Mouse (Mus musculus): ENCODE measurements around the gene Cd19. TPM values are rescaled to one million over a fixed set of nuclear protein-coding genes. Genes with fewer than 3 reads are reported as not detected.
"Not testable (repeated sequence)": the region's sequence is repeated elsewhere in the genome, so short reads cannot be mapped to it uniquely, and the experiment has no call there.

Cd19 gene
- total RNA-seq, 2 experiments from 2014 or later = 0.16 to 0.32 TPM

DNA sequence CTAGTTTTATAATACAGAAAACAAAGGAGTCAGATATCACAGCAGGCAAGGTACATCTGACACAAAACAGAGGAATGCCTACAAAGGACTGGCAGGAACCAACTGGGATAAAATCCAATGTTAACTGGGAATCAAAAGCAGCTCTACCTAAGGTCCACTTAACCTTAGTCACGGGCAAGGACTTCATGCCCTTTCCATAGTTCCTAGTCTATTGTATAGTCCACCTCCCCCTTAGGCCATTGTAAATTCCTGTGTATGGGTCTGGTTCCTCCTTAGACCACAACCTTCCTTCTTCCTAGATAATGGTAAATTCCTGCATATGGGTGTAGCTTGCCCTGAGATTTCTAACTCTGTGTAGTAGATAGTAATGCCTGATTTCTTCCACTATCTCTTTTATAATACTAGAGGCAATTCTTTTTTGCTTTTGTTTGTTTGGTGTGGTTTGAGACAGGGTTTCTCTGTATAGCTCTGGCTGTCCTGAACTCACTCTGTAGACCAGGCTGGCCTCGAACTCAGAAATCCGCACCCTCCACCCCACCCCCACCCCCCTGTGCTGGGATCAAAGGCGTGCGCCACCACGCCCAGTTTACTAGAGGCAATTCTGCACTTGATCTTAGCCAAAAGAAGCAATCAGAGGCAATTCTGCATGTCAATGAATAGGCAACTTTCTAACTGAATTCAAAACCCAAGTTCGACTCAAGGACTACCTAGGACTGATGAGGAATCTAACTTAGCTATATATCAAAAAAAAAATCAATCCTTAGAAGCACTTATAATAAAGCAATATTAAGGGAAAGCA lies 22.4 kb downstream of the Cd19 start:
- DNase-seq; intact Hi-C loops (cut with DNase I): not testable (repeated sequence)

DNA sequence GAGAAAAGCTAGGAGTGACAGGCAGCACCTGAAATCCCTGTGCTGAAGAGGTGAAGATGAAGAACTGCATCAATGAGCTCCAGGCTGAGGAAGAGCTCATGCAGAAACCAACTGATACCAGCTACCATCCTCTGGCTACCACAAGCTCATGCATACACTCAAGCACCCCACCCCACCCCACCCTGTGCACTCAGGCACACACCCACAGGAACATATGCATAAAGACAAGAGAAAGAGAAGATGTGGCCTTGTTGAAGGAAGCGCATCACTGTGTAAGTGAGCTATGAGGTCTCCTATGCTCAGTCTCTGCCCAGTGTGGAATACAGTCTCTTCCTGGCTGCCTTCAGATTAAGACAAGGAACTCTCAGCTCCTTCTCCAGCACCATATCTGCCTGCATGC lies 26.5 kb downstream of the Cd19 start:
- intact Hi-C loops (cut with DNase I) = no loop called here
- DNase-seq = no peak

DNA sequence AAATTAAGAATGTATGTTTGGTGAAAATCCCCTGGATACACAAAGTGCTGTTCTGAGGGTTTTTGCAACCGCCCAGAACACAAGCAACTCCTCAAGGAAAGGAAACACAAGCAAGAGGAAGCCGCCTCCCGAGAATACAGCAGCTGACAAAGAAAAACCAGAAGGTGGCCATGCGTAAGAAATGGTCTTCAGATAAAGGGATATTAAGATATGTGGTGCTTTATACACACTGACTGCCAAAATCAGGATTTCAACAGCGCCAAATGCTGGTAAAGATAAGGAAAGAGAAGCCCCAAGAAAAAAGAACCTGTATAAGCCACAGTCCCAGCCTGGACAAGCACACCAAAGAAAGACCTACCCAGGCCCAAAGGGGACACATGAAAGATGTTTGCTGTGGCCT lies 31.1 kb downstream of the Cd19 start:
- intact Hi-C loops (cut with DNase I) = no loop called here
- no peak for DNase-seq

DNA sequence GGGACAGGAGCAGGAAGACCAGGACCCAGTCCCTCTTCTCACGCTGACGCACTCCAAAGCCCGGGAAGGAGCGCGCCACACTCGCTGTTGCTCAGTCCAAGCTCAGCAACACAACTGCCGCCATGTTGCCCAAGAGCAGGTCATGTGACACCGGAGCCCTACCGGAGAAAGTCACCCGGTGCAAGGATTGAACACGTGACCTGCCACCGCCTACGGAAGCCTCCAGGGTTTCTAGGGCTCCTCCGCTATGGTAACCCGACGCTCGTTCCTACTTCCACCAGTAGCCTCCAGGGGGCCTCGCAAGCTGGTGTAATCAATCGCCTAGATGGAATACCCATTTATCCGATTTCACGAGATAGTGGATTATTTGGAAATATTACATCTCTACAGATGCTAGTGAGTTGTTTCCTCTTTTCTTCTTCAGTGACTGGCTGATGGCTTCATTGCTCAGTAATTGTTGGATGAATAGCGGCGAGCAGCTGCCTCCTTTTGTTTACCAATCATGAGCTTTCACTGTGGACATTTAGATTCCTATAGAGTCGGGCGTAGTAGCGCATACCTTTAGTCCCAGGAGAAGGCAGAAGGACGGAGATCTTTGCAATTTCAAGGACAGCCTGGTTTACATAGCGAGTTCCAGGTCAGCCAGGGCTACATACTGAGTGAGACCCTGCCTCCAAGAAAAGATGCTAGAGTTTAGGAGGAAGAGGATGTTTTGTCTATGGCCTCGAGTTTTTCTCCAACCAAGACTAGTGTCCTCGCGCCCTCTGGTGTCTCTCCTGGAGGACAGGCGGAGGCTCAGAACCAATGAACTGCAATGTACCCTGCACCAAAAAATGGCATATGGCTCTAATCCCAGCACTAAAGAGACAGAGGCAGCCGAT lies 37.2 kb downstream of the Cd19 start, which contains the start of gene Spns1:
Gene Spns1, minus strand, starts transcription at position 173 of the 881 bp plus-strand sequence.
- intact Hi-C loops (cut with DNase I) = loop anchor here (2.0 to 5.0 kb wide), 2 partner anchors 55 to 115 kb away; no protein-coding TSS in a partner anchor
- DNase-seq = peak; percentile 97

DNA sequence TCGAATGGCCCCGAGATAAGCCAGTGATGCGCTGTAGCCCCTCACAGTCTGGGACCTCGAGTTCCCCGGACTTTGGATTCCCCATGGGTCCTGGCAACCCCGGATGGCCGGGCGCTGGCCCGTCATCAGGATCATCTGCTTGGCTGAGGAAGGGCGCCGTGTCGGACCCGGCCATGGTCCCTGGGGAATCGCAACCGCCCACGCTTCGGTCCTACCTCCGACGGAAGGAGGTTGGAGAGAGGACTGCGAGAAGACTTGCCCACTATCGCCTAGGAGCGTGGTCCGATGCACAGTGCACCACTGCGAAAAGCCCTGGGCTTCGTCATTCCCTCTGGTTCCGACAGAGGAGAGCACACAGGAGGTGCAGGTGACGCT lies 37.8 kb downstream of the Cd19 start:
- intact Hi-C loops (cut with DNase I) = loop anchor here (5.0 kb wide), 1 partner anchor 115 kb away; no protein-coding TSS in a partner anchor
- peak; percentile 28 for DNase-seq

DNA sequence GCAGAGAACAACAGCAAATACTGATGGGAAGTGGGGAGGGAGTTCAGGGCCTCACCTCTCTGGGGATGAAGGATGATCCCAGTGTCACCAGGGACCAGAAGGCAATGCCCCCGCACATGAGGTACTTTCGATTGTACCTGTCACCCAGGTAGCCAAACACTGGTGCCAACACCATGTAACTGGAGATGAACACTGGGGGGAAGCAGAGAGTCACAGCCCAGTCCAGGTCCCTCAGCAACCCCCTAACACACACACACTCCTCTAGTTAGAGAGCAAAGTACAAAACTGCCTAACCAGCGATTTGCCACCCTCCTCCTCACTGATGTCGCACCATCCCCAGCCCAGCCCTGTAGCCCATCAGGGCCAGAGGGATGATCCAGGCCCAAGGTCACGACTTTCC lies 39.7 kb downstream of the Cd19 start:
- intact Hi-C loops (cut with DNase I) = loop anchor here (5.0 kb wide), 1 partner anchor 113 kb away; no protein-coding TSS in a partner anchor
- no peak for DNase-seq

DNA sequence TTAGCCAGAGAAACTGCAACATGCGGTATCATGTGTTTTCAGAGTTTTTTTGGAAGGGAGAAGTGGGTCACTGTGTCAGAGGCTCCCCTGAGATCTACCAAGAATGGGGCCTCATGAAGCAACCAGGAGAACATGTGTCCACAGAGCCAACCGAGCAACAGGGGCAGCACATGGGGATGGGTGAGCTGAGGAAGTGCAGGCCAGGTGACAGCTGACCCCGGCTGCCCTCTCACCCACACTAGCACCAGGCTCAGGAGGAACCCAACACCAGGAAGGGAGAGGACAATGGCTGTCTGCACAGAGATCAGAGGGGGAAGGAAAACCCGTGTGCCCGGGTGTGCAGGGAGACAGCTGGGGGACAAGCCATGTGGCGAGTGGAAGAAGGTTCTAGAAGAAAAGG lies 40.2 kb downstream of the Cd19 start:
- DNase-seq = no peak
- intact Hi-C loops (cut with DNase I) = no loop called here

DNA sequence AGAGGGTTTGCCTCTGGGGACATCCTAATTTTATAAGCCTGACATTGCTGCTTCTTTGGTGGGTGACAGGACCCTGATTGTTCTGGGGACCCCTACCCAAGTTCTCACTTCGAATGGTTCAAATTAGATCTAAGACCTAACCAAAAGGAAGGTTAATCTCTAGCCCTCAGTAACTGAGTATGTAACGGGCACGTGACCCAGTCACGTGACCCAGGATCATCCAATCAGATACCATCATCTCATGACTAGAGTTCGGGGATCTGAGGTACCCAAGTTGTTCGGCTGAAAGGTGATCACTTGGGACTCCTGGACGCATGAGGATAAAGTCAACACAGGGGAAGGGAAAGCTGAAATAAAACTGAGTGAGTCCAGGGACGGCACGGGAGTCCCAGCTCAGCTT lies 41.7 kb downstream of the Cd19 start:
- no peak for DNase-seq
- intact Hi-C loops (cut with DNase I) = no loop called here

DNA sequence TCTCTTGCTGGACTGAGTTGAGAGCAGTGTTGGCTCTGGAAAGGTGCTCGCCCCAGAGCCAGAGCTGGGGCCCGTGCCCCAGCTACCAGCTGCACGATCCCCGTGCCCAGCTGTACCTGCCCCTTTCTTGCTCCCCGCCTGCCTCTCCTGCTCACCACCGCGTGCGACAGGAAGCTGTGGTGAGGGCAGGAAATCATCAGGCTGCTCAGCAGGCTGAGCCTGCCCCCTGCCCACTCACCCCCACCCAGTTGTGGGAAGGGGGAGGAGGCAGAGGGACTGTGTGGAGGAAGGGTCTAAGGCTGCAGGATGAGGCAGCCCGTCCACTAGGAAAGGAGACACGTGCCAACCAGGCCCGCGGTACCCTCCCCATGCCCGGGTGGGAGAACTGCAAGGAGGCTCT lies 45.3 kb downstream of the Cd19 start, which contains the start of gene Lat:
Gene Lat, minus strand, starts transcription at position 178 of the 400 bp plus-strand sequence.
- intact Hi-C loops (cut with DNase I) = no loop called here
- DNase-seq = no peak

DNA sequence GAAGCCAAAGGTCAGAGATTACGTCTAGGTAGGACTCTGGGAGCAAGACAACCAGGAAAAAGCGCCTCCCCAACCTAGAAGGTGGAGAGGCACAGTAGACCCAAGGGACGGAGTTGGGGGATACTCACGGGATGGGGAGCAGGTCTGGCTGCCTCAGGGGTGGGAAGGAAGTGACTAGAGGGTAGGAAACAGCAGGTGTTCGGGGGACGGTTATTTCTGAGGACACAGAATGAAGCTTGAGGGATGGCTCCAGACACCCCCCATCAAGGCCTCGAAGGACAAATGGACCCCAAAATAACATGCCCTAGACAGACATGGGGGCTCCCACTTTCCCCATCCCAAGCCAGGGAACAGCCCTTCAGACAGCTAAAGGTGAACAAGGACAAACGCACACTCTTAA lies 46.3 kb downstream of the Cd19 start:
- no peak for DNase-seq
- intact Hi-C loops (cut with DNase I) = no loop called here

DNA sequence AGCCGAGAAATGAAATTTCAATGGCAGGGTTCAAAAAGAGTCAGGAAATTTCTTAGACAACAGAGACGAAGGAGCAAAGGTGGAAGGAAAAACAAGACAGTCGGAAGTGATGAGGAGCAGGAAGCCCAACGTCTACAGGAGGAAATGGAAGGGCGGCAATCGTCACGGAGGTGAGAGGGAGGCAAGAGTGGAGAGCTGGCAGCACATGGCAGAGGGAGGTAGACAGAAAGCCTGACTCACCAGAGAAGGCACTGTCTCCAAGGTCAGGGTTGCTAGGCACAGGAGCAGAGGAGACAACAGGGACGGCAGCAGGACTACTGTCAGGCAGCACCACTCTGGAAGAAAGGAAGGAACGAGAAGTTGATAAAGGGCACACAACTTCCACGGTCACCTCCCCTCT lies 47.1 kb downstream of the Cd19 start:
- DNase-seq = no peak
- intact Hi-C loops (cut with DNase I) = no loop called here

DNA sequence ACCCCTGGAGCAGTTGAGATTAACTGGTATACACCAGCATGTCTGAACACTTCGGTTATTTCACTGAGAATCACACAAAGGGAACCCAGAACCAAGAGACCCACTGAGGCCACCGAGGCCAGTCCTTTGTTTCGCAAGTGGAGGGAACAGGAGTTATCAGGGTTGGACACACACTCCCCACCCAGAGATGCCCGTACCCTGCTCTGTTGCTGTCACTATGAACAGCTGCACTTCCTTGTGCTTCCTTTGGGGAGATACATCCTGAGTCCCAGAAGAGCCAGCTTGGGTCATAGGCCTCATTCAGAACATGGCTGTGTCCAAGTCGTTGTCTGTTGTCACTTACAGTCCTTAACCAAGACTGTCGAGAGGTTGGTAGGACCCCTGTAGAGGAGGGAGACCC lies 51.7 kb downstream of the Cd19 start:
- DNase-seq = no peak

DNA sequence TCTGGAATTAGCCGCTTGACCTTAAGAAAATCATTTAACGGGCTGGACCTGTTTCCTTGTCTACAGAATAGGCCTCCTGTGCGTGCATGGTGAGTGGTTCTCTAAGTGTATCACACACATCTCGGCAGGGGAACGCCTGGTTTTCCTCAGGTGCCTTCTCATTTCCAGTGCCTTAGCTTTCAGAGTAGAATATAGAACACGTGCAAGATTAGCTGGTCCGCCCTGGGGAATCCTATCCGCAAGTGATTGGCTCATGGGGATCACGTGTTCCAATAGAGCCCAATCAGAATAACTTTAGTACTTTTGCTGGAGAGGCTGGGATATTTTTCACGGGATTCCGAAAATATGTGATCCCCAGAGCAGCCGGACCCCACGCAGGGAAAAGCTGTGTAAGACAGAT lies 55.6 kb downstream of the Cd19 start:
- DNase-seq = no peak
- intact Hi-C loops (cut with DNase I) = no loop called here

More for the DNA sequence above, 51.7 kb downstream of the Cd19 start:
- intact Hi-C loops (cut with DNase I) = no loop called here

Small RNA genes lying within 50 kb of the gene (microRNA-seq; reads per million reads assigned to microRNA genes)
- gene Mir7058 = not detected

Other genes starting within 250 kb of the Cd19 start
- 100 to 1,000 TPM; 105 to 107 TPM for gene Xpo6, start 214.4 kb downstream of the Cd19 start, total RNA-seq (2021)
- gene Sbk1, start 142.3 kb downstream of the Cd19 start, total RNA-seq (2021) = 100 to 1,000 TPM; 396 to 420 TPM
- gene Lat, start 45.3 kb downstream of the Cd19 start, total RNA-seq (2021) = 1 to 10 TPM; 1.5 to 2.1 TPM
- gene Spns1, start 37.4 kb downstream of the Cd19 start, total RNA-seq (2021) = 10 to 100 TPM; 82.4 to 83.9 TPM
- gene Nfatc2ip, start 18.2 kb downstream of the Cd19 start, total RNA-seq (2021) = 10 to 100 TPM in 1 of 2 experiments, 1 to 10 TPM in 1; 8.4 to 10.4 TPM
- 10 to 100 TPM; 18.6 to 19.9 TPM for gene Rabep2, start 13.9 kb upstream of the Cd19 start, total RNA-seq (2021)
- under 1 TPM in 1 of 2 experiments, not detected in 1; 0.12 TPM for gene Atp2a1, start 48.2 kb upstream of the Cd19 start, total RNA-seq (2021)
- 10 to 100 TPM; 72.5 to 77.7 TPM for gene Sh2b1, start 60.5 kb upstream of the Cd19 start, total RNA-seq (2021)
- 10 to 100 TPM; 80.9 to 96.5 TPM for gene Tufm, start 72.5 kb upstream of the Cd19 start, total RNA-seq (2021)
- 100 to 1,000 TPM; 164 to 165 TPM for gene Atxn2l, start 88.5 kb upstream of the Cd19 start, total RNA-seq (2021)
- gene Eif3c, start 151.5 kb upstream of the Cd19 start, total RNA-seq (2021) = 100 to 1,000 TPM; 212 to 226 TPM
- gene Apobr, start 170.1 kb upstream of the Cd19 start, total RNA-seq (2021) = under 1 TPM; 0.30 to 0.58 TPM
- gene Cln3, start 170.9 kb upstream of the Cd19 start, total RNA-seq (2021) = 10 to 100 TPM; 26.5 to 32.0 TPM
- gene Il27, start 180.1 kb upstream of the Cd19 start, total RNA-seq (2021) = not detected
- 1 to 10 TPM; 6.6 to 7.0 TPM for gene Nupr1, start 216.0 kb upstream of the Cd19 start, total RNA-seq (2021)
- 10 to 100 TPM; 49.9 to 53.0 TPM for gene Sgf29, start 234.4 kb upstream of the Cd19 start, total RNA-seq (2021)